Mouse (Mus musculus): ENCODE results near the gene Gse1. TPM values are rescaled to one million over a fixed set of nuclear protein-coding genes. Genes with fewer than 3 reads are reported as not detected.
A peak's percentile ranks its signal among the peaks of the same experiment; 100 is the strongest.

The Gse1 gene
- total RNA-seq, 1 experiment from 2014 or later: 16.6 TPM

DNA sequence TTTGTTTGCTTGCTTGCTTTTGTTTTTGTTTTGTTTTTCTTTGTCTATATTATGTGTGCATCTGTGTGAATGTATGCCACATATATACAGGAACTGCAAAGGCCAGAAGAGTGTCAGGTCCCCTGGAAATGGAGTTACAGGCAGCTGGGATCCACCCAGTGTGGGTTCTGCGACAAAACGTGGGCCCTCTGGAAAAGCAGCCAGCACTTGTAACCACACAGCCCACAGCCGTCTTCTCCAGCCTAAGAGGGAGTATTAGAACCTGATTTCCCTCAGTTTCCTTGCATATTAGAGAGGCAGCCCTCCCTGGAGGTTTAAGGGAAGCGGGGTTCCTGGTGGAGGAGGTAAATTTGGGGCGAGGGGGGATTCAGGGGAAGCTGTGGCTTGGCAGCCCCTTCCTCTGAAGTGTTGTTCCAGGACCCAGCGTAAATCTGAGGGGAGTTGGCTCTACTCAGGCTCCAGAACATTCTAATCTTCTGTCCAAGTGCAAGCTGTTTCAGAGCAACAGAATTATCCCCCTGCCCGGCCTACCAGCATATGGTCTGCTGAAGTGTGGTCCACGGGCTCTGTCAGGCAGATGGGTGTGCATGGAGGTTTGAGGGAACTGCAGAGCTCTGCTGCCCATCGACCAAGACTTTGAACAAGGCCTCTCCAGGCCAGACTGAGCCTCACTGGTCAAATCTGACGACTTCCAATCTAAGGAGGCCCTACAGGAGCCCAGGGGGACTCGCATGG is 74.9 kb downstream of the Gse1 start:
- ATAC-seq (replicated peaks in 1 of 2; ENCODE audit: insufficient read depth in 1 of 2, low FRiP score in 2 of 2, low TSS enrichment in 1 of 2, low read depth in 1 of 2, poor library complexity in 2 of 2, severe bottlenecking in 2 of 2): no peak

DNA sequence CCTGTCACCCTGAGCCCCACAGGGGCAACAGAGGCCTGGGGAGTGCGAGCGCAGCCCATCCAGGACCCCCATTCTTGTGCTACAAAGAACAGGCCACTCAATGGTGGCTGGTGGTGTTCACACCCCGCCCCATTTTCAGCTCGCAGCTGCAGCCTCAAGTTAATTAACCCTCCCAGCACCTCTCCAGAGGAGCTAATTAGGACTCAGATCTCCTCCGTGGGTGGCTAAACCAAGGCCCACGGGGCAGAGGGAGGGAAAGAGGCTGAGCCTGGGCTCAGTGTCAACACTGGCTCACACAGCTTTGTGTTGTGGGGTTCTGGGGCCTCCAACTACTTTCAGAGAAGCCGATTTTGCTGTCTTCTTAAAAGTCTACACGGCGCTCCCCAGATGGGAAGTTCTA is 75.8 kb downstream of the Gse1 start:
- no peak for ATAC-seq (replicated peaks in 1 of 2; ENCODE audit: insufficient read depth in 1 of 2, low FRiP score in 2 of 2, low TSS enrichment in 1 of 2, low read depth in 1 of 2, poor library complexity in 2 of 2, severe bottlenecking in 2 of 2)

DNA sequence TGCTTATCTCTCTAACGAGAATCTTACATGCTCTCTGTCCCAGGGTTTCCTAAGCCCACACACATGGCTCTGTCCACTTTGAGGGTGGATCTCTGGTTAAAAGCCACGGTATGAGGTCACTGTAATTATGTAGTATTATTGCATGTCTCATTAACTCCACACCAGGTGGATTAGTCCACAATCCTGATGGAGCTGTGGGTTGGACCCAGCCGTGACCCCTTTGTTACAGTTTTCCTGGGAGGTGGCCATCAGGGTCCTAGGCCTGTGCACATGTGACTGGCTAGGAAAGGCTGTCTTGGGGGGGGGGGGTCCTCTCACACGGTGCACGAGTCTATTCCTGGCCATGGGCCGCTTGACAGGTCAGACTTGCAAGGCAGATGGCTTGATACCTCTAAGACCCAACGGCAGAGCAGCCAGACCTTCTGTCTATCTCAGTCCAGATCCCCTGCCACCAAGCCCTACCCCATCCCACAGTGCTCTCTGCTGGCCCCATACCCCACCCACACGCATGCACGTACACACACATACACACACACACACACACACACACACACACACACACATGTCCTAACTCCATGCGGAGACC is 77.6 kb downstream of the Gse1 start:
- ATAC-seq (replicated peaks in 1 of 2; ENCODE audit: insufficient read depth in 1 of 2, low FRiP score in 2 of 2, low TSS enrichment in 1 of 2, low read depth in 1 of 2, poor library complexity in 2 of 2, severe bottlenecking in 2 of 2): no peak

DNA sequence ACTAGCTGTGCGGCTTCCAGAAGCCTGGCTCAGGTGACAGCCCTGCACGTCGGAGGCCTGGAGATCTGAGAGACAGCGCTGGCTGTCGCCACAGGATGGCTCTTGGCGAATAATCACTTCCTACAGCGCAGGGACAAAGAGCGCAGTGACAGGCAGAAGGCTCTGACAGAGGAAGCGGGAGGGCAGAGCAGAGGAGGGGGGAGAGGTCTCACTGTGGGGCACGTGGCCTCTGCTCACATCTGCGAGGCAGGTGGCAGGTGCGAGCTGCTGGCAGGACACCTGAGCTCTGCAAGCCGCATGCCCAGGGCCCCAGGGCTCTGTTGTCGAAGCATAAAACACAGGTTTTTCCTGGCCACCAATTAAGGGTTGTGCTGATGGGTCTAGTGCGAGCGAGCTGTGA is 78.8 kb downstream of the Gse1 start:
- ATAC-seq (replicated peaks in 1 of 2; ENCODE audit: insufficient read depth in 1 of 2, low FRiP score in 2 of 2, low TSS enrichment in 1 of 2, low read depth in 1 of 2, poor library complexity in 2 of 2, severe bottlenecking in 2 of 2): peak; percentile 57 to 63; a peak in 3 of 4 replicates

DNA sequence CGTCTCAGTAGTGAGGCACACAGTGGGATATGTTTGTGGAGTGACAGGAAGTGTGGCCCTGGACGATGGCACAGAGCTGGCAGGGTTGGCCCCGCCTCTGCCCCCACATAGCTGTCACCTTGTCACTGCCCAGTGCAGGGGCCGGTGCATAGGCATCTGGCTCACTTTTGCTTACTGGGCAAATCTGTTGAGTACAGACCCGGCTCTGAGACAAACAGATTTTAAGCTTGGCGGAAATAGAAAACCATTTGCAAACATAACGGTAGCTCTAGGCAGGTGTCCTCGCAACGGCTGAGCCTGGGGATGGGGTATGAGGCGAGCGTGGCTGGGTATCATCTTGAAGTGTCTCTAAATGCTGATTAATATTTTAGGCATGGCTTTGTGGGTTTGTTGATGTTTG is 79.3 kb downstream of the Gse1 start:
- ATAC-seq (replicated peaks in 1 of 2; ENCODE audit: insufficient read depth in 1 of 2, low FRiP score in 2 of 2, low TSS enrichment in 1 of 2, low read depth in 1 of 2, poor library complexity in 2 of 2, severe bottlenecking in 2 of 2): no peak

DNA sequence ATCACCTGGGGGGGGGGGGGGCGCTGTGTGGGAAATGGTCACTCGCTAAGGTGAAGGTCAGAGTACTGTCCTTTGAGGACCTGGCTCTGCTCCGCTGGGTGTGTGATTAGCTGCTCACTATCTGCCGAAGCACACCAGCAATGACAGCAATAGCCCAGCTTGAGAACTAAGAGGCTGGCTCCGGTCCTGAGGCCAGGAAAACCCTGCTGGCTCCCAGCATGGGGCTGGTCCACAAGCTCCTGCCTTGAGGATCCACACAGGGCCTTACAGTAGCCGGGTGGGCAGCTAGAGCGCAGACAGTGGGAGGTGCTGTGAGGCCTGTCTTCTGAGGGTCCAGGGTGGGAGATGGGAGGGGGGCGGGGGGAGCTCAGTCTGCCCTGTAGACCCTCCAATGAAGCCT is 79.9 kb downstream of the Gse1 start:
- ATAC-seq (replicated peaks in 1 of 2; ENCODE audit: insufficient read depth in 1 of 2, low FRiP score in 2 of 2, low TSS enrichment in 1 of 2, low read depth in 1 of 2, poor library complexity in 2 of 2, severe bottlenecking in 2 of 2): no peak

DNA sequence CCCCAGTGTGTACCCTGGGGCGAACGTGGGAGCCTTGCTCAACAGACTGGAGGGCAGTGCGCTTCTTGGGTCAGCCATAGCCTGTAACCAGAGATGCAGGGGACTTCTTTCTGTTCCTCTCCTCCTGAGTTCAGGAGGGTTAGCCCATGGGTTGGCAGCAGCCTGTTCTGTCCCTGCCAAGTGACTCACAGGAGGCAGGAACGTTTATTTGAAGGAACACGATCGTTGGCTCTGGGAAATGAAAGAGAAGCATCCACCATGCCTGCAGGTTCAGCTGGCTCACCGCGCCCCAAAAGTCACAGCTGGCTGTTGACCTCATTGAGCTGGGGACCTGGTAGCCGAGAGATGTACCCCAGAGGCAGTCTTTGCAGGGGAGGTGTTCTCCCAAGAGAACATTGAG is 80.3 kb downstream of the Gse1 start:
- no peak for ATAC-seq (replicated peaks in 1 of 2; ENCODE audit: insufficient read depth in 1 of 2, low FRiP score in 2 of 2, low TSS enrichment in 1 of 2, low read depth in 1 of 2, poor library complexity in 2 of 2, severe bottlenecking in 2 of 2)

DNA sequence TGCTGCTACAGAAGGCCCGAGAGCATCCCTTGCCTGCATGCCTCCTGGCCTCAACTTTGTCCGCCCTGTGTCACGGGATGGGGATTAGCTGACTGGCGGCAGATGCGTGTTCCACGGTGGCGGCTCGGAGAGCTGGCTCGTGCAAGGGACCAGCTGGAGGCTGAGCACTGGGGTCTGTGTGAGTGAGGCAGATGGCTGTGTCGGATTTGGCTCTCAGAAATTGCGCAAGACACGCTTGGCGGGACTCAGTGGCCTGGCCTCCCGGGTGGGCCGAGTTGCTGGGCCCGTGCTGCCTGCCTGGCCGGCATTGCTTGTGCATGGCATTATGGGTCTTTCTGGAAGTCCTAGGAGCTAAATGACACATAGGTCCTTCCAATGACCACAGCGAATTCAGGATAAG is 81.1 kb downstream of the Gse1 start:
- no peak for ATAC-seq (replicated peaks in 1 of 2; ENCODE audit: insufficient read depth in 1 of 2, low FRiP score in 2 of 2, low TSS enrichment in 1 of 2, low read depth in 1 of 2, poor library complexity in 2 of 2, severe bottlenecking in 2 of 2)

DNA sequence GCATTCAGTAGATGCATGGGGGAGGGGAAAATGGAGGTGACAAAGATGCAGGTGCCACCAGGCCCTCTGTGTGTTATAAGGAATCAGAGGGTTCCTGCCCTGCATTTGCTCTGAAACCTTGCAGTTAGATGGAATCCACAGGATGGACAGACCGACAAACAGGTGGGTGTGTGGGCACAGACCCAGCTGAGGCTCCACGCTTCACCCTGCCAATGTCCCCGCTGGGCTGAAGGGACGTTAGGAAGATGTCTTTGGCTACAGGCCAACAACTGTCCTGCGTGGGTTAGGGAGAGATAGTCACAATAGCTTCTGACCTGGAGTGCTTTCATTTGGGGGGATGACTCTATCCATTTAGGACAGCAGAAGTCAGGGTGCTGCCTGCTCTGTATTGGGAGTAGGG is 81.8 kb downstream of the Gse1 start:
- no peak for ATAC-seq (replicated peaks in 1 of 2; ENCODE audit: insufficient read depth in 1 of 2, low FRiP score in 2 of 2, low TSS enrichment in 1 of 2, low read depth in 1 of 2, poor library complexity in 2 of 2, severe bottlenecking in 2 of 2)

DNA sequence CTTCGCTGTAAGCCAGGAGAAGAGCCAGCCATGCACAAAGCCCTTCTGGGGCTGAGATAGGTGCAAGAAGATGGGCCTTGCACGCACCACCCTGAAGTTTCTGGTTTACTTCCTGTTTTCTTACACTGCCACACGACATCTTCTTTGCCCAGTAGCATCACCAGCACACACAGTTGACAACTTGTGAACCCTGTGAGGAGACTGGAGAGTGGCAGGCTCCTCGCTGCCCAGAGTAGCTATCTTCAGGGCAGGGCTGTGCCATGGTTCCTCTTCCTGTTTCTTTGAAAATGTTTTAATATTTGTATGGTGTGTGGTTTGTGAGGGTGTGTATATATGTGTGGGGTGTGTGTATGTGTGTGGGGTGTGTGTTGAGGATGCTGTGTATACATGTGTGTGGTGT is 84.2 kb downstream of the Gse1 start:
- peak; percentile 27 to 30; a peak in 2 of 4 replicates for ATAC-seq (replicated peaks in 1 of 2; ENCODE audit: insufficient read depth in 1 of 2, low FRiP score in 2 of 2, low TSS enrichment in 1 of 2, low read depth in 1 of 2, poor library complexity in 2 of 2, severe bottlenecking in 2 of 2)

DNA sequence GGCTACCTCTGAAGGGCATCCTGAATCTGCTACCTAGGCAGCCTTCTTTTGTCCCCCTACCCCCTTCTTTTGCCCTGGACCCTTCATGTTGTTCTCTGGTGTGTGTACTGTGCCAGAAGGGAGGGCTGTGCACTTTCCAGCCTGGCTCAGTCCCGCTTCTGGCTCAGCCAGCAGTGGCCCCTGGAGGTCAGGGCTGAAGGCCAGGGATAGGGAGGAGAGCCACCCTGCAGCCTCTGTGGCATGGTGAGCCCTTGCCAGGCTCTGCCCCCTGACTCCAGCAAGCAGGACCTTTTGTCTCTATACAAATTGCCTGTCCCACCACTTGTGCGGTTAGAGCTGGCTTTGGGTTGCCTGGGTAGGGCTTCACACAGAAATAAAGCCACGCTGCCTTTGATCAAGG is 85.4 kb downstream of the Gse1 start:
- no peak for ATAC-seq (replicated peaks in 1 of 2; ENCODE audit: insufficient read depth in 1 of 2, low FRiP score in 2 of 2, low TSS enrichment in 1 of 2, low read depth in 1 of 2, poor library complexity in 2 of 2, severe bottlenecking in 2 of 2)

DNA sequence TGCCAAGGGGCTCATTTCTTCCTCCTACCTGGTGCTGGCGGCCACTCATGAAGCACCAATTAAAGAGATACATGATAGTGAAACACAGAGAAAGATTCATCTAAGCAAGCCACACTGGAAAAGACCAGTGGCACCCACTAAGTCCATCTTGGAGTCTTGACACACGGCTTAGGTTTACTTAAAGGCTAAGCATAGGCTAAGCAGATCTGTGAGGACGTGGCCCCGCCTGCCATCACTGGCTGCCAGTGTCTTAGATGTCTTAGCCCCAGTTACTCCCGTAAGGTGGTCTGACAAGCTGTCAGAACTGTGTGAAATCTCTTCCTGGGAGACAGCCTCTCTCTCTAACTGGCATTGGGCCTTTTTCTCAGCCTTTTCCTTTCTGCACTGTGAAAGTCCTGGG is 86.7 kb downstream of the Gse1 start:
- no peak for ATAC-seq (replicated peaks in 1 of 2; ENCODE audit: insufficient read depth in 1 of 2, low FRiP score in 2 of 2, low TSS enrichment in 1 of 2, low read depth in 1 of 2, poor library complexity in 2 of 2, severe bottlenecking in 2 of 2)

DNA sequence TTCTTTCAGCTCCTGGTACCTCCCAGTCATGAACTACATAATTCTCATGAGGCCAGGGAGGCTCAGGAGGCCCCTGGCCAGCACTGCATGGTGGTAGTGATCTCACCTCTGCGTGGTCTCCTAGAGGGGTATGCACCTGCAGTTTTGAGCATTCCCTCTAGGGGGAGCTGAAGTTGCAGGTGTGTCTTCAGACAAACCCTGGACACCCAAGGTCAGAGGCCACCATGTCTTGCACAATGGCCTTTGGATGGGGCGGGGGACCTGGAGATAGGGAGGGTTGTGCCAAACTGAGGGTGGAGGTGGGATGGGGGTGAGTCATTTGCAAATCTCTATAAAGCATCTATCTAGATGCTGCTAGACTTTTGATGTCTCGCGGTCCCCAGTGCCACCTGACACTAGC is 87.4 kb downstream of the Gse1 start:
- no peak for ATAC-seq (replicated peaks in 1 of 2; ENCODE audit: insufficient read depth in 1 of 2, low FRiP score in 2 of 2, low TSS enrichment in 1 of 2, low read depth in 1 of 2, poor library complexity in 2 of 2, severe bottlenecking in 2 of 2)

DNA sequence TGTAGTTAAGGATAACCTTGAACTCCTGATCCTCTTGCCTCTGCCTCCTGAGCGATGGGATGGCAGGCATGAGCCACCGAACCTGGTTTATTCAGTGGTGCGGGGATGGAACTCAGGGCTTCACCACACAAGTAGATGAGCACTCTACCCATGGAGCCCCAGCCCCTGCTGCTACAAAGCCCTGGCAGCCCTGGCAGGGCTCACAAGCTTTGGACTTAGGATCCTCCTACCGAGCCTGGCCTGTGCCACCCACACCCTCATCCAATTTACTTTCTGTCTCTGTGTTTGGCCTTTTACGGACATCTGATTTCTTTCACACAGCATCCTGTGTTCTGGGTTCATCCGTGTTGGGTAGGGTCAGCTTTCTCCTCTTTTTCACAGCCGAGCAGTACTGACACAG is 88.5 kb downstream of the Gse1 start:
- ATAC-seq (replicated peaks in 1 of 2; ENCODE audit: insufficient read depth in 1 of 2, low FRiP score in 2 of 2, low TSS enrichment in 1 of 2, low read depth in 1 of 2, poor library complexity in 2 of 2, severe bottlenecking in 2 of 2): no peak

DNA sequence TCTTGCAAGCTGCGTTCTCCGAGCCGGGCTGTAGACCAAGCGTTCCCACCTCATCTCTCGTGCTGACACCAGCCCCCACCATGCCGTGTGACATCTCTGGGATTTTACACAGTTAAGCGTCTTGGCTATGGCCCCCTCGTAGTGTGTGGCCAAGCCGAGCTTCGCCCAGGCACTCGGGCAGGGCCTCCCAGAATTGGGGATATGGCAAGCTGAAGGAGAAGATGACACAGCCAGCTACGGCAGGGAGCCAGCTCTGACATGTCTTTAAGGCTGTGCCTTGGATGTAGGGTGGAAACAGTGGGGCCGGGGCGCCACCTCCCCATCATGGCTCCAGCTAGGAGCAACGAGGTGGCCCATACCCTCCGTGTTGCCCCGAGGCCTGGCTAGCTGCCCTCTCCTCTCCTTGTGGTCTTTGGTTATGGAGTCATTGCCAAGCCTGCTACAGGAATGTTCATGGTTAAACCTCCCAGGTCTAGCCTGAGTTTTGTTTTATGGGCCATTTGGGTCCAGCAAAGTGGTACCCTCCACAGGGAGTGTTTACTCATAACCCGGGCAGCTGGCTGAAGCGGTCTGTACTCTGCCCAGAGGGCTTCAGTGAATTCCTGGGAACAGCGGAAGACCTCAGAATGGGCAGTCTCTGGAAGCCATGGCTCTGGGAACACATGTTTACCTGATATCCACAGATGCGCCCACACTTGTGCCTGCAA is 89.0 kb downstream of the Gse1 start:
- ATAC-seq (replicated peaks in 1 of 2; ENCODE audit: insufficient read depth in 1 of 2, low FRiP score in 2 of 2, low TSS enrichment in 1 of 2, low read depth in 1 of 2, poor library complexity in 2 of 2, severe bottlenecking in 2 of 2): no peak

DNA sequence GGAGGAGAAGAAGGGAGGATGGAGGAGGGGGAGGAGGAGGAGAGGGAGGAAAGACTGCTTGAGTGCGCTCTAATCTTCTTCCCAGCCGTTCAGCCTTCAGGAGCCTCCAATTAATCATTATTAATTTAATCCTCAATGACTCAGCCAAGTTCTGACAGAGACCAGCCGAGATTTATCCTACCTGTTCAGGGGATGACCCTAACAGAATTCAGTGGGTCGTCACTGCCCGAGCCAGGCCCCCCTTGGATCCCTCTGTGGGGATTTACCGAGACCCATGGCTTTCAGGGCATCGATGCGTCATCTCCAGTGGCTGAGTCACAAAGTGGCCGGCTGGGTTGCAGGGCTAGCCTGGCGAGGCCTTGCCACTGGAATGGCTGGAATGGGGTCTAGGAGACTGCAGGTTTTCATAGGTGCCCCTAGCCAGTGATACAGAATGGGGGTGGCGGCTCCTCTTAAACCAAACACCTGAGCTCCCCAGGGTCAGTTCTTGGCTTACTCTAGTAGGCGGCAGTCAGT is 90.3 kb downstream of the Gse1 start:
- no peak for ATAC-seq (replicated peaks in 1 of 2; ENCODE audit: insufficient read depth in 1 of 2, low FRiP score in 2 of 2, low TSS enrichment in 1 of 2, low read depth in 1 of 2, poor library complexity in 2 of 2, severe bottlenecking in 2 of 2)

DNA sequence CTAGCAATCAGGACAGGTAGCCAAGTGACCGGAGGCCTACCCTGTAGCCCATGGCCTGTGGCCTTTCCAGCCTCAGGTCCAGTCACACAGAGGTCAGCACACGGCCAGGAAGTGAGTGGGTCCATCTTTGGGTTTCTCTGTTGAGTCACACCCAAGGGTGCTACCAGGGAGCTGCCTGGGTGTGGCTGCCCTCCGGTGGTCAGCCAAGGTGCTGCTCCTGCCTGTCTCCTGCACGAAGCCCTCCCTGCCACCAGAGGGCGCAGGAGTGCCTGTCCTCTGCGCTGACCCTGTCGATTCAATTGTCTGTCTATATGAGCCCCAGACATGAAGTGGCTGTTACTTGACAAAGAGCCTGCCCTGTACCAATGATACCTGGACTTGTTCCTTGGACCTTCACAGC is 91.2 kb downstream of the Gse1 start:
- ATAC-seq (replicated peaks in 1 of 2; ENCODE audit: insufficient read depth in 1 of 2, low FRiP score in 2 of 2, low TSS enrichment in 1 of 2, low read depth in 1 of 2, poor library complexity in 2 of 2, severe bottlenecking in 2 of 2): peak; percentile 84 to 85

DNA sequence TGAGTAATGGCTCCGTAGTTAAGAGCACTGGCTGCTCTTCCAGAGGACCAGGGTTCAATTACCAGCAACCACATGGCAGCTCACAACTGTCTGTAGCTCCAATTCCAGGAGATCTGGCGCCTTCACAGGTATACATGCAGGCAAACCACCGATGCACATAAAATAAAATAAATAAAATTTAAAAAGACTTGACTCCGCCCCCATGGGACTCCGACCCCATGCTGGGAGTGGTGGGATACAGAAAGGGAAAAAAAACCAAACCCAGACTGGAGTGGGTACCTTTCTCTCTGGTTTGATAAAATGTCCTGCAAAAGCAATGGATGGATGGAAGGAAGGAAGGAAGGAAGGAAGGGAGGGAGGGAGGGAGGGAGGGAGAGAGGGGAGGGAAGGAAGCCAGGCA is 91.9 kb downstream of the Gse1 start:
- no peak for ATAC-seq (replicated peaks in 1 of 2; ENCODE audit: insufficient read depth in 1 of 2, low FRiP score in 2 of 2, low TSS enrichment in 1 of 2, low read depth in 1 of 2, poor library complexity in 2 of 2, severe bottlenecking in 2 of 2)

Data from hematopoietic stem cell, adult 5-6 weeks (primary cell).